Mouse (Mus musculus) layer of hippocampus, adult 18-20 months (tissue): ENCODE measurements around the gene Gdap1l1. TPM values are rescaled to one million over a fixed set of nuclear protein-coding genes. Genes with fewer than 3 reads are reported as not detected.

Experiments used
- total RNA-seq, 2 experiments: library from RNA; stranded (reverse); gene quantifications; 2 replicates each; pipeline ENCODE4 v1.2.3; 2021

Gdap1l1 gene
- total RNA-seq, 2 experiments from 2014 or later = 68.2 to 78.1 TPM

Other genes starting within 250 kb of the Gdap1l1 start
- gene Tox2, start 235.4 kb upstream of the Gdap1l1 start, total RNA-seq = 10 to 100 TPM; 27.3 to 27.8 TPM
- under 1 TPM; 0.25 to 0.27 TPM for gene Jph2, start 40.5 kb upstream of the Gdap1l1 start, total RNA-seq
- 10 to 100 TPM; 20.2 to 21.4 TPM for gene Oser1, start 13.8 kb upstream of the Gdap1l1 start, total RNA-seq
- 10 to 100 TPM; 20.1 to 21.9 TPM for gene Fitm2, start 34.2 kb downstream of the Gdap1l1 start, total RNA-seq
- not detected for gene R3hdml, start 53.8 kb downstream of the Gdap1l1 start, total RNA-seq
- not detected for gene Hnf4a, start 68.3 kb downstream of the Gdap1l1 start, total RNA-seq
- gene Ttpal, start 163.8 kb downstream of the Gdap1l1 start, total RNA-seq = 10 to 100 TPM; 51.4 to 53.1 TPM
- 100 to 1,000 TPM; 186 to 193 TPM for gene Serinc3, start 206.7 kb downstream of the Gdap1l1 start, total RNA-seq
- 100 to 1,000 TPM in 1 of 2 experiments, 10 to 100 TPM in 1; 98.0 to 101 TPM for gene Pkig, start 219.9 kb downstream of the Gdap1l1 start, total RNA-seq